Mouse (Mus musculus) right cerebral cortex, postnatal 4 days (tissue): Measurements from ENCODE around the gene Nova2.

ENCODE experiments used
- DNase-seq: peaks from one replicate; pipeline ENCODE4 v3.0.0-alpha.2; 2022

Nova2 gene

DNA sequence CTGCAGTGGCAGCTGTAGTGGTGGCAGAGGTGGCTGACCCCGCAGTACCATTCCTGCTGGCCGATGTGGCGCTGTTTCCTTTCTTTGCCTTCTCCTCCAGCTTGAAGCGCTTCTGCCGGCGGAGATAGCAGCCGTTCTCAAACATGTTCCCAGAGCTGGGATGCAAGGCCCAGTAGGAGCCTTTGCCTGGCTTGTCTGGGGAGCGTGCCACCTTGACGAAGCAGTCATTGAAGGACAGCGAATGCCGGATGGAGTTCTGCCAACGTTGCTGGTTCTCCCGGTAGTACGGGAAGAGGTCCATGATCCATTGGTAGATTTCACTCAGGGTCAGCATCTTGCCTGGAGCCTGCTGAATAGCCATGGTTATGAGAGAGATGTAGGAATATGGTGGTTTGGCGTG, 88.8 kb downstream of the Nova2 start:
- no peak for DNase-seq
